Mouse (Mus musculus) liver, embryonic 13.5 days (tissue): ENCODE data around the gene Gabpb2. TPM values are rescaled to one million over a fixed set of nuclear protein-coding genes. Genes with fewer than 3 reads are reported as not detected.

Experiments used
- ATAC-seq: fragments of 200-750 bp; cut with Nextera tagmentation; 2 replicates; pipeline ENCODE4 v1.8.0; 2017; ENCODE audit warnings: low read depth, mild to moderate bottlenecking, moderate number of reproducible peaks, moderate library complexity
- DNase-seq: peaks from one replicate; pipeline ENCODE4 v3.0.0; 2022
- H3K27ac ChIP-seq: fragments of 300-500 bp; sonication (generic); 2 replicates; pipeline ENCODE4 v1.5.1; 2015; ENCODE audit warnings: moderate library complexity, mild to moderate bottlenecking, inconsistent platforms
- H3K27me3 ChIP-seq: fragments of 300-500 bp; sonication (generic); 2 replicates; pipeline ENCODE4 v1.6.1; 2015; ENCODE audit warnings: mild to moderate bottlenecking, inconsistent platforms
- H3K36me3 ChIP-seq: fragments of 300-500 bp; sonication (generic); 2 replicates; pipeline ENCODE4 v1.6.1; 2015; ENCODE audit warnings: mild to moderate bottlenecking, inconsistent platforms
- H3K4me1 ChIP-seq: fragments of 300-500 bp; sonication (generic); replicated peaks from 2 replicates; pipeline ENCODE4 v1.6.1; 2015; ENCODE audit warnings: inconsistent platforms
- H3K4me2 ChIP-seq: fragments of 300-500 bp; sonication (generic); 2 replicates; pipeline ENCODE4 v1.6.1; 2015; ENCODE audit warnings: inconsistent platforms, mild to moderate bottlenecking, moderate library complexity
- H3K4me3 ChIP-seq: fragments of 300-500 bp; sonication (generic); replicated peaks from 2 replicates; pipeline ENCODE4 v1.5.1; 2015; ENCODE audit warnings: mild to moderate bottlenecking, inconsistent platforms
- H3K9ac ChIP-seq: fragments of 300-500 bp; sonication (generic); 2 replicates; pipeline ENCODE4 v1.6.1; 2015; ENCODE audit warnings: mild to moderate bottlenecking, inconsistent platforms
- H3K9me3 ChIP-seq: fragments of 300-500 bp; sonication (generic); replicated peaks from 2 replicates; pipeline ENCODE4 v1.6.1; 2016; ENCODE audit warnings: inconsistent platforms
- WGBS: fragments of 180-500 bp; shearing (Covaris S2); methylation state at CpG from one replicate; pipeline ENCODE4 v1.1.7; 2015; ENCODE audit not compliant: insufficient replicate concordance; 5-methylcytosine and 5-hydroxymethylcytosine counted together
- polyA plus RNA-seq: library from polyadenylated mRNA; unstranded; fragments of >200 nt; fragmentation: Nextera tagmentation; extraction: Ambion mirVana; gene quantifications from 2 replicates; pipeline ENCODE4 v1.2.1, GENCODE M21; 2015

Gabpb2 gene
- polyA plus RNA-seq, 1 experiment from 2014 or later = 6.9 TPM

- H3K4me3 ChIP-seq = no peak overlapping the region
- H3K9ac ChIP-seq = no peak overlapping the region
- H3K36me3 ChIP-seq = peaks cover 76% of the 10 kb centered on the region
- H3K4me2 ChIP-seq = no peak overlapping the region
- DNase-seq (no peak), ATAC-seq (no peak)
- no peaks in the 10 kb centered on the region for H3K27me3 ChIP-seq
- WGBS = 80% methylated on average over 9 of the region's 9 CpGs
- H3K4me1 ChIP-seq = no peaks in the 10 kb centered on the region
- no peak overlapping the region for H3K27ac ChIP-seq
- H3K9me3 ChIP-seq = no peaks in the 10 kb centered on the region
Observed at GRCm38 (mm10) chr3:95184796-95185577, 32.7 kb downstream of the Gabpb2 start.

GRCm38 (mm10) chr3:95181841-95182240 is 35.9 kb downstream of the Gabpb2 start:
- no peak overlapping the region for H3K4me3 ChIP-seq
- no peak for DNase-seq
- whole genome bisulfite sequencing = 48% methylated on average over 1 of the region's 1 CpGs

GRCm38 (mm10) chr3:95179890-95180289 is 37.8 kb downstream of the Gabpb2 start:
- 51% methylated on average over 3 of the region's 3 CpGs for WGBS
- no peak overlapping the region; the same call in 1 of the 2 replicates for H3K27ac ChIP-seq
- ATAC-seq (no peak), DNase-seq (no peak)
- no peaks in the 10 kb centered on the region for H3K9me3 ChIP-seq
- no peak overlapping the region for H3K4me3 ChIP-seq
- H3K9ac ChIP-seq = no peak overlapping the region
- peaks cover 21% of the 10 kb centered on the region for H3K27me3 ChIP-seq
- H3K4me1 ChIP-seq = no peaks in the 10 kb centered on the region
- H3K4me2 ChIP-seq = no peak overlapping the region
- peaks cover 27% of the 10 kb centered on the region for H3K36me3 ChIP-seq

More at GRCm38 (mm10) chr3:95181841-95182240, 35.9 kb downstream of the Gabpb2 start:
- H3K27ac ChIP-seq = no peak overlapping the region
- H3K9ac ChIP-seq = no peak overlapping the region
- peaks cover 45% of the 10 kb centered on the region for H3K36me3 ChIP-seq
- H3K4me1 ChIP-seq = no peaks in the 10 kb centered on the region
- no peak overlapping the region for H3K4me2 ChIP-seq
- peaks cover 6% of the 10 kb centered on the region; the same call in 1 of the 2 replicates for H3K27me3 ChIP-seq
- ATAC-seq = no peak
- H3K9me3 ChIP-seq = no peaks in the 10 kb centered on the region

GRCm38 (mm10) chr3:95178948-95179347 is 38.8 kb downstream of the Gabpb2 start:
- no peak overlapping the region for H3K4me2 ChIP-seq
- H3K27ac ChIP-seq = no peak overlapping the region
- 73% methylated on average over 5 of the region's 5 CpGs for WGBS
- peaks cover 31% of the 10 kb centered on the region for H3K27me3 ChIP-seq
- H3K4me3 ChIP-seq = no peak overlapping the region
- no peaks in the 10 kb centered on the region for H3K9me3 ChIP-seq
- peaks cover 17% of the 10 kb centered on the region for H3K36me3 ChIP-seq
- no peak for DNase-seq
- H3K9ac ChIP-seq = no peak overlapping the region
- ATAC-seq = no peak
- H3K4me1 ChIP-seq = peaks cover 2% of the 10 kb centered on the region

- no peak overlapping the region for H3K9ac ChIP-seq
- no peak overlapping the region for H3K27ac ChIP-seq
- H3K4me2 ChIP-seq = no peak overlapping the region
- H3K27me3 ChIP-seq = peaks cover 44% of the 10 kb centered on the region
- peaks cover 5% of the 10 kb centered on the region for H3K36me3 ChIP-seq
- ATAC-seq (no peak), DNase-seq (no peak)
- no peak overlapping the region for H3K4me3 ChIP-seq
- no peaks in the 10 kb centered on the region for H3K9me3 ChIP-seq
- 68% methylated on average over 6 of the region's 6 CpGs for WGBS
- H3K4me1 ChIP-seq = peaks cover 11% of the 10 kb centered on the region
Observed at GRCm38 (mm10) chr3:95177583-95177982, 40.1 kb downstream of the Gabpb2 start.

- Histone ChIP-seq H3K36me3 (no peaks in the 10 kb centered on the region), H3K9ac (no peak overlapping the region), H3K4me3 (no peak overlapping the region), H3K4me1 (peaks cover 11% of the 10 kb centered on the region), H3K9me3 (no peaks in the 10 kb centered on the region), H3K27ac (no peak overlapping the region), H3K27me3 (peaks cover 55% of the 10 kb centered on the region), H3K4me2 (no peak overlapping the region)
- 54% methylated on average over 3 of the region's 3 CpGs for WGBS
- DNase-seq (no peak), ATAC-seq (no peak)
Observed at GRCm38 (mm10) chr3:95176500-95176899, 41.2 kb downstream of the Gabpb2 start.

GRCm38 (mm10) chr3:95174011-95174592 is 43.6 kb downstream of the Gabpb2 start:
- WGBS = 1% methylated on average over 16 of the region's 16 CpGs
- ATAC-seq (peak; percentile 22; the same call in 1 of the 2 replicates), DNase-seq (peak; percentile 70)
- Histone ChIP-seq H3K9me3 (no peaks in the 10 kb centered on the region), H3K4me3 (peak overlapping the region; percentile 40), H3K27ac (no peak overlapping the region), H3K4me2 (peak overlapping the region; percentile 59), H3K27me3 (peaks cover 79% of the 10 kb centered on the region), H3K9ac (no peak overlapping the region), H3K4me1 (peaks cover 11% of the 10 kb centered on the region), H3K36me3 (no peaks in the 10 kb centered on the region)

- no peak overlapping the region for H3K27ac ChIP-seq
- 6% methylated on average over 58 of the region's 58 CpGs for WGBS
- ATAC-seq (0 out of 2 replicates have a peak, but pooled peaks have one; percentile 4), DNase-seq (no peak)
- no peaks in the 10 kb centered on the region for H3K36me3 ChIP-seq
- peak overlapping the region; percentile 59 for H3K4me2 ChIP-seq
- H3K4me3 ChIP-seq = peak overlapping the region; percentile 40
- no peaks in the 10 kb centered on the region for H3K9me3 ChIP-seq
- H3K27me3 ChIP-seq = peaks cover 84% of the 10 kb centered on the region
- H3K9ac ChIP-seq = peak overlapping the region; percentile 17; the same call in 1 of the 2 replicates
- H3K4me1 ChIP-seq = peaks cover 11% of the 10 kb centered on the region
Observed at GRCm38 (mm10) chr3:95173256-95173949, 44.3 kb downstream of the Gabpb2 start.

GRCm38 (mm10) chr3:95172526-95173255 is 45.0 kb downstream of the Gabpb2 start:
- Histone ChIP-seq H3K9me3 (no peaks in the 10 kb centered on the region), H3K36me3 (no peaks in the 10 kb centered on the region), H3K4me3 (peak overlapping the region; percentile 40), H3K4me2 (peak overlapping the region; percentile 59), H3K27ac (no peak overlapping the region), H3K4me1 (peaks cover 11% of the 10 kb centered on the region), H3K9ac (no peak overlapping the region), H3K27me3 (peaks cover 91% of the 10 kb centered on the region)
- WGBS = 16% methylated on average over 84 of the region's 84 CpGs
- DNase-seq = no peak
- no peak for ATAC-seq

GRCm38 (mm10) chr3:95171105-95171504 is 46.6 kb downstream of the Gabpb2 start:
- Histone ChIP-seq H3K9me3 (no peaks in the 10 kb centered on the region), H3K4me1 (peaks cover 11% of the 10 kb centered on the region), H3K27me3 (peaks cover 90% of the 10 kb centered on the region), H3K27ac (no peak overlapping the region), H3K36me3 (no peaks in the 10 kb centered on the region), H3K4me2 (no peak overlapping the region), H3K9ac (no peak overlapping the region), H3K4me3 (no peak overlapping the region)
- no peak for ATAC-seq
- DNase-seq = no peak
- 79% methylated on average over 6 of the region's 6 CpGs for WGBS

- H3K9ac ChIP-seq = no peak overlapping the region
- H3K27me3 ChIP-seq = peaks cover 82% of the 10 kb centered on the region
- ATAC-seq (no peak), DNase-seq (no peak)
- H3K36me3 ChIP-seq = no peaks in the 10 kb centered on the region
- 78% methylated on average over 10 of the region's 10 CpGs for WGBS
- no peaks in the 10 kb centered on the region for H3K9me3 ChIP-seq
- H3K4me3 ChIP-seq = no peak overlapping the region
- peaks cover 11% of the 10 kb centered on the region for H3K4me1 ChIP-seq
- H3K27ac ChIP-seq = no peak overlapping the region
- H3K4me2 ChIP-seq = no peak overlapping the region
Observed at GRCm38 (mm10) chr3:95169996-95170395, 47.7 kb downstream of the Gabpb2 start.
